ENCODE assay signal across 8 mouse cellular contexts in the genomic region with DNA sequence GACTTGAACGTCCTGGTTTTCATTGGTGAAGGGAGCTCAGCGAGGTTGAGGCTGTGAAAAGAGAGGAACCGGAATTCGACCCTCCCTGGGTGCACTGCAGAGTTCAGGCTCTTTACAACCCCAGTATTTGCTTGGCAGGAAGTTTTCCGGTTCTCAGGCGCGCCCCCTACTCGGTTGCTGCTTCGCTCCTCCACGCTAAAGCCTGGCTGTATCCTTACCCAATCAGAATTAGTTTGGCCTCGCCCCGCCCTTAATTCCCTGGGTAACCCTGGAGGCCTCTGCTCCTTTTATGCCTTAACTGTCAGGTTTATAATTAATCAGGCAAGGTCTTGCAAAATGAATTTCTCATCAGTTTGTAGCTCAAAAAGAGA. TPM values are rescaled to one million over a fixed set of nuclear protein-coding genes. Genes with fewer than 3 reads are reported as not detected.
DNase-seq lines count a peak whose midpoint lies in the region.

No protein-coding gene starts in this region.

- peak; percentile 21 for DNase-seq in CD4-positive helper T cell, adult 2 months (ENCODE audit: low read depth, low spot score)
- peak; percentile 76 to 78 for DNase-seq in adrenal gland, postnatal 36 days
- DNase-seq in forelimb bud, embryonic 11.5 days (ENCODE audit: low read depth, low spot score): peak; percentile 67
- DNase-seq in heart, postnatal 4 days: peak; percentile 80
- DNase-seq in layer of hippocampus, postnatal 14 days (ENCODE audit: low spot score in 2 of 2): peak; percentile 23 to 53
- peak; percentile 83 to 85 for DNase-seq in lung, postnatal 4 days
- peak; percentile 47 for DNase-seq in right cerebral cortex, postnatal 25 days
- no peak for DNase-seq in B cell, adult 2 months

RNA-seq across cellular contexts. Expression of gene Usp43, which starts 0.8 kb away (rescaled TPM):
- 1 to 10 TPM in 1 of 2 experiments, under 1 TPM in 1; 0.76 to 1.6 TPM for total RNA-seq in adrenal gland, postnatal 36 days (2021)
- 1 to 10 TPM; 4.6 to 6.1 TPM for total RNA-seq in heart, postnatal 4 days (2021)
- total RNA-seq in layer of hippocampus, postnatal 14 days (2021): 1 to 10 TPM; 3.2 to 4.8 TPM

RNA-seq across cellular contexts. Expression of gene Cfap52, which starts 42.7 kb away (rescaled TPM):
- total RNA-seq in adrenal gland, postnatal 36 days (2021): not detected
- under 1 TPM in 1 of 2 experiments, not detected in 1; 0.14 TPM for total RNA-seq in heart, postnatal 4 days (2021)
- 1 to 10 TPM; 1.6 to 4.2 TPM for total RNA-seq in layer of hippocampus, postnatal 14 days (2021)

RNA-seq across cellular contexts. Expression of gene Stx8, which starts 43.3 kb away (rescaled TPM):
- 10 to 100 TPM; 31.4 to 34.7 TPM for total RNA-seq in adrenal gland, postnatal 36 days (2021)
- total RNA-seq in heart, postnatal 4 days (2021): 10 to 100 TPM; 34.7 to 35.8 TPM
- total RNA-seq in layer of hippocampus, postnatal 14 days (2021): 10 to 100 TPM; 29.0 to 36.6 TPM

Comparison
In these comparisons a context has a peak if more than half of its experiments do, and no peak if none do; other contexts are left out.
1. DNase-seq: peak in CD4-positive helper T cell, adult 2 months (single experiment), adrenal gland, postnatal 36 days (2 of 2), forelimb bud, embryonic 11.5 days (single experiment), heart, postnatal 4 days (single experiment), layer of hippocampus, postnatal 14 days (2 of 2), lung, postnatal 4 days (2 of 2) and right cerebral cortex, postnatal 25 days (single experiment); none in B cell, adult 2 months (0 of 2).